Mouse (Mus musculus): ENCODE results near the gene BC030500. TPM values are rescaled to one million over a fixed set of nuclear protein-coding genes. Genes with fewer than 3 reads are reported as not detected.

BC030500 gene
- not detected for total RNA-seq (2021)
- long read RNA-seq, experiment 1: 0 reads
- long read RNA-seq, experiment 2: 0 reads

- DNase-seq: no peak
Measured at GRCm38 (mm10) chr8:58911677-58912076, at the start of gene BC030500. Gene BC030500, plus strand, starts transcription at chr8:58911755.

DNA sequence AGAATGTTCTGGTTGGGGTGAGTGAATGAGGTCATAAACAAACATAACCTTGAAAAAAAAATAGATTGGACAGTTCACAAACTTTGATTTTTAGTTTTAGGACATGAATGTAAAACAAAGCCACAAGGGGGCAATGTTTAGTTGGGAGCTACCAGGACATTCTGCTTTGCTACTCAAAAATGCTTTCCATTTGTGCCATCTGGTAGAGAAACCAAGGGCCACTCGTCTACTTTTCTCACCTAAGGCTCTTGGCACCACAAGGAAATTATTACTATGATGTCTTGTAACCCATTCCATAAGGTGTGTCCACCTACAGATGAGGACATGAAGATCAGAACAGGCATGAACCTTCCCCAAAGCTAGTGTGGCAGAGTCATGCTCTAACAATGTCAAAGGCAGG lies 25.1 kb upstream of the BC030500 start:
- DNase-seq: no peak

DNA sequence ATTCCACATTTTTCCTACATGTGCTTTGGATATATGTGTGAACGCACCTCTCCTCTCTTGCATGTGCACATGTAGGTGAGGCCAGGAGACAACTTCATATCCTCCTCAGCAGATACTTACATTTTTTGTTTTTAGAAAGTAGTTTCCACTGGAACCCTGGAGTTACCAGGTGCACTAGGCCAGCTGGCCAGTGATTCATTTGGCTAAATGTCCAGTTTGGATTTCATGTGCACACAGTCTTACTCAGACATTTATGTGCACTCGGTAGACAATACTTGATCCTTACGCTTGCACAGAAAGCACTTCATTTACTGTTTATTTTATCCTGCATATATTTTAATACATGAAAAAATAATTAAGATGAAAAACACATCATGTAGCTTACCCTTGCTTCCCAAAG lies 21.0 kb upstream of the BC030500 start:
- DNase-seq: no peak

- DNase-seq: no peak
Measured at GRCm38 (mm10) chr8:58895960-58896359, 15.6 kb upstream of the BC030500 start.

DNA sequence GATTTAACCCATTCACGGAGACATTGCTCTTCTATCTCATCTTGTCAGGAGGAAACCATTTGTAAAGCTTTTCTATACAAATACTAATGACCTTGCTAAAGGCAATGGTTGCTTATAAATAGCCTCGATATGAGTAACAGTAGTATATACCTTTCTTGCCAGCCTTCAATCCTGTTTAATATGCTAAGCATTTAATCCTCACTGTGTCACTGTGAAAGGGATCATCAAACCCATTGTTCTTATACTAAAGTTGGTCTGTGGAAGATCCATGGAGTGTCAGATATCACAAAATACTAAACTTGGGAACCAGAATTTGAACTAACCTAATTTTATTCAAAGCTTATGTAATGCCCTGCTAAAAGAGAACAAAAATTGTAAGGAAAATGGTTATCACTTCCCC lies 7.1 kb upstream of the BC030500 start:
- DNase-seq: no peak

- DNase-seq: no peak
Measured at GRCm38 (mm10) chr8:58912196-58912839, 763 bp downstream of the BC030500 start, which contains the start of gene Galntl6. Gene Galntl6, minus strand, starts transcription at chr8:58912640.

DNA sequence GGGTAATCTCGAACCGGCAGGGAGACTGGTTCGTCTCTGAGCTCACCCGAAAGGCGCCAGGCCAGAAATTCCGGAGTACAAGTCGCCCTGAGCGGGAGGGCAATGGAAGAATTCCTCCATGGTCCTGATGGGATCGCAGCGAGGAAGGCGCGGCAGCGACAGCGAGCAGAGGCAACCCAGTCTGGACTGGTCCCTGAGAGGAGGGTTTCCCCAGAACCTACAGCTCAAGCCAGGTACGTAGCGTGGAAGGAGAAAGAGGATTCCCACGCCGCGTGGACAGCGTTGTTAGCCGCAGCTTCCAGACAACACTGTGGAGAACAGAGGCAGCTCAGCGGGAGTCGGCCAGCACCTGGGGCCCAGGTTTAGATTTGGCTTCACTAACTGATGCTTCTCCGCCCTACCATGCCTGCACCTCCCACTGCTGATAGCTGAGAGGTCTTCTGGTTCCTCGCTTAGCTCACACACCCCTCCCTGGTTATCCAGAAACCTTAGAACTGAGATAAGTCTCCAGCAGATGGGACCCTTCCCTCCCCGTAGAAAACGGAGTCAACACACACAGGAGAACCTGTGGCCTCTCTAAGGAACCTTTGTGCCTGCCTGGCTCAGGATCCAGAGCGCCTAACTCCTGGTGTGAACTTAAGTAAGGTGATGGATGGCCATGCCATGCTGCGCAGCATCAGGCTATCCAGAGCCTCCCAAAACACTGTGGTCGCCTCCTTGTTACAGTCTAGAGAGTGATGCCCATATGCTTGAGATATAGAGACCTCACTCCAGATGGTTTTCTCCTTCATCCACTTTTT lies 1.5 kb downstream of the BC030500 start:
- no peak for DNase-seq

DNA sequence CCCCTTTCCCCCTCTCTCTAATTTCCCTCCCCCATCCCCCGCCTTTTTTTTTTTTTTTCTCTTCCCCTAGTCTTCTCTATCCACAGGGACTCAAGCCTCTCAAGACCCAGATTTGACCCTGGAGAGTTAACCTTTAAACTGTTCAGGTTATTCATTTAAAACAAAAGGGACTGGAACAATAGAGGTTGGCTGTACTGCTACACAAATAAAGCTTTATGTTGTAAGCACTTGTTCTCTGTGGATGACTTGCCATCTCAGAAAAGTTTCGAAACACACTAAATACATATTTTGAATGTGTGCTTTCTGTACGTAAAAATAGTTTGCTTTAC lies 2.0 kb downstream of the BC030500 start:
- DNase-seq: no peak

GRCm38 (mm10) chr8:58915142-58915541 lies 3.6 kb downstream of the BC030500 start:
- DNase-seq: no peak

GRCm38 (mm10) chr8:58931066-58931465 lies 19.5 kb downstream of the BC030500 start:
- no peak for DNase-seq

DNA sequence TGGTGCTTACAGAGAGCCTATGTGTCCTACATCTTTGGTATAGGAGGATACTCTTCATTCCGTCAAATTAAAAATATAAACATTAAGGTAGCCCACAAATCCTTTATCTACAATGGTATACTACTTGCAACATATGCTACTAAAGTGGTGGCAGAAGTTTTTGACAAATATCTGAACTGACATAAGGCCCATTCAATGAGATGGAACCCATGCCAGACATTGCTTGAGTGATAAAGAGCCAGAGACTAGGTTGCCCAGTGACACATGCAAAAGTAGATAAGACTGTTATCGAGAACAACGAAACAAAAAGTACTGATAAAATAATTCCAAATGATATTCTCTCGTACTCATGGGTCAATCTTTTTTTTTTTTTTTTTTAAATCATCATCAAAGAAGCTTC lies 32.2 kb downstream of the BC030500 start:
- DNase-seq: no peak

DNA sequence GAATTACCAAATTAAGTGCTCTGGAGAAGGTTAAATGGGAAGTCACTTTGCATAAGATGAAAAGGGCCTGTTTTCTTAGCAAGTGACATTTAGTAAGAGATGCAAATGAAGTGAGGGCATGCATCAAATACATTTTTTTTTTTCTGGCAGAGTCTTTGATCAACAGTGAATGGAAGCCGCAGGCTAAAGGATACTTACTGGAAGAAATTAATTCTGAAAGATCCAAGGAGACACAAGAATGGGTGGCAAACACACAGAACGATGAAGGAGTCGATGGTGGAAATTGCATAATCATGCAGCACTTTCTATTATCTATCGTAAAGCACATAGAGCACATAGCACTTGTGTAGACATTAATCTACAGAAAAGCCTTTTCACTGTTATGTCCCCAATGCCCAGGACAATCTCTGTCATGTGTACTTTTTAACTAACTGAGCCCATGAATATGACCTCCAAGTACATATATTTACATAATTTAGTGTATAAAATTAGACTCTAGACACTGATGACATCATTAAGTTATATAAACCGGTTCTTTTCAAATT lies 45.7 kb downstream of the BC030500 start:
- no peak for DNase-seq

Other genes starting within 250 kb of the BC030500 start
- gene Galntl6, start 885 bp downstream of the BC030500 start, total RNA-seq (2021): under 1 TPM in 1 of 2 experiments, not detected in 1; 0.30 TPM